Mouse (Mus musculus) cerebellum, adult 9-10 months (tissue): ENCODE results near the gene Tead3.

Experiments
- DNase-seq: peaks from one replicate; pipeline ENCODE4 v3.0.0; 2022

Tead3 gene

DNA sequence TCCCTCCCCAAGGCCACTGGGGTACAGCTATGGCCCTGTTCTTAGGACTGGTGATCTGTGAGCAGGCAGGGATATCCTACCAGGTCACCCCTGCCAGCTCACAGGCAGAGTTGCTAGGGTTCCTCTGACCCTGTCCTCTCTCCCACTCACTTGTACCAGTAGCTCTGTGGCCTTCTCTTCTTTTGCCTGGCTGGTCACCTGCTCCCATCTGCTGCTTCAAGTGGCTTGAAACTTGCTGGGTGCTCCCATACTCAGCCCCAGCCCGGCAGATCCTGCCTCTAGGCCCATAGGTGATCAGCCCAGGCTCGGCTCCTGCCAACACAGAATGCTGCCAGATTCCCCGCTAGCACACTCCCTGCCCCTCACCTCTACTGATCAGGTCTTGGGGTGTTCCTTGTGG, 49.8 kb downstream of the Tead3 start:
- no peak for DNase-seq

DNA sequence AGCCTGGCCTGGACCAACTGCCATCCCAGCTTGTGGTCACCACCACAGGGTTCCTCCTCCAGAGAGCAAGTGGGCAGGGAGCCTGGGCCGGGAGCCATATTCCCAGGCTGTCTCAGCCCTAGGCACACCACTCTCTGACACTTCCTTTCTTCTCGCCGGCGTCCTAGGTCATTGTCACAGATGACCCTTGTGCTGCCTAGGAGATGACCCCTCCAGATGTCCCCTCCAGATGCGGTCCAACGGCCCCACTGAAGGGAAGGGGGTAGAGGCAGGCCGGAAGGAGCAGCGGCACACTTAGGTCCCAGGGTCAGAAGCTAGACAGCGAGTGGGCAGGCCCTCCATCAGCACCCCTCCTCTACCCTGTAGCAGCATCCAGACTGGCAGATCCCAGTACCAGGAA, 50.3 kb downstream of the Tead3 start:
- no peak for DNase-seq

DNA sequence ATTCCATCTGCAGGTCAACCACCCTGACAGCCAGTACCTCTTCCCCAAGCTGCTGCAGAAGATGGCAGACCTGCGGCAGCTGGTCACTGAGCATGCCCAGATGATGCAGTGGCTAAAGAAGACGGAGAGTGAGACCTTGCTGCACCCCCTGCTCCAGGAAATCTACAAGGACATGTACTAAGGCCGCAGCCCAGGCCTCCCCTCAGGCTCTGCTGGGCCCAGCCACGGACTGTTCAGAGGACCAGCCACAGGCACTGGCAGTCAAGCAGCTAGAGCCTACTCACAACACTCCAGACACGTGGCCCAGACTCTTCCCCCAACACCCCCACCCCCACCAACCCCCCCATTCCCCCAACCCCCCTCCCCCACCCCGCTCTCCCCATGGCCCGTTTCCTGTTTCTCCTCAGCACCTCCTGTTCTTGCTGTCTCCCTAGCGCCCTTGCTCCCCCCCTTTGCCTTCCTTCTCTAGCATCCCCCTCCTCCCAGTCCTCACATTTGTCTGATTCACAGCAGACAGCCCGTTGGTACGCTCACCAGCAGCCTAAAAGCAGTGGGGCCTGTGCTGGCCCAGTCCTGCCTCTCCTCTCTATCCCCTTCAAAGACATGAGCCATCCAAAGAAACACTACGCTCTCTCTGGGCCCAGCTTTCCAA, 50.8 kb downstream of the Tead3 start:
- DNase-seq = no peak

DNA sequence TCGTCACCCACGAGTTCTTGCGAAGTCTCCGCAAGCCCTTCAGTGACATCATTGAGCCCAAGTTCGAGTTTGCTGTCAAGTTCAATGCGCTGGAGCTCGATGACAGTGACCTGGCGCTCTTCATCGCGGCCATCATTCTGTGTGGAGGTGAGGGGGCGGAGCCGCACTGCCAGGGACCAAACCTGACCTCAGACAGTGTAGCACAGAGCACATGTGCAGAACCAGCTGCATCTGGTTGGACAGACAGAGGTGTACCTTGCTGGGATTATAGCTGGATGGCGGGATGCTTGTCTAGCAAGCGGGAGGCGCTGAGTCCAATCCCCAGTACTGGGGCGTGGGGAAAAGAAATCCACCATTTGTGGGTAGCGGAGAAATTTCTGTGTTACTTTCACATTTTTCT, 51.7 kb downstream of the Tead3 start:
- no peak for DNase-seq

DNA sequence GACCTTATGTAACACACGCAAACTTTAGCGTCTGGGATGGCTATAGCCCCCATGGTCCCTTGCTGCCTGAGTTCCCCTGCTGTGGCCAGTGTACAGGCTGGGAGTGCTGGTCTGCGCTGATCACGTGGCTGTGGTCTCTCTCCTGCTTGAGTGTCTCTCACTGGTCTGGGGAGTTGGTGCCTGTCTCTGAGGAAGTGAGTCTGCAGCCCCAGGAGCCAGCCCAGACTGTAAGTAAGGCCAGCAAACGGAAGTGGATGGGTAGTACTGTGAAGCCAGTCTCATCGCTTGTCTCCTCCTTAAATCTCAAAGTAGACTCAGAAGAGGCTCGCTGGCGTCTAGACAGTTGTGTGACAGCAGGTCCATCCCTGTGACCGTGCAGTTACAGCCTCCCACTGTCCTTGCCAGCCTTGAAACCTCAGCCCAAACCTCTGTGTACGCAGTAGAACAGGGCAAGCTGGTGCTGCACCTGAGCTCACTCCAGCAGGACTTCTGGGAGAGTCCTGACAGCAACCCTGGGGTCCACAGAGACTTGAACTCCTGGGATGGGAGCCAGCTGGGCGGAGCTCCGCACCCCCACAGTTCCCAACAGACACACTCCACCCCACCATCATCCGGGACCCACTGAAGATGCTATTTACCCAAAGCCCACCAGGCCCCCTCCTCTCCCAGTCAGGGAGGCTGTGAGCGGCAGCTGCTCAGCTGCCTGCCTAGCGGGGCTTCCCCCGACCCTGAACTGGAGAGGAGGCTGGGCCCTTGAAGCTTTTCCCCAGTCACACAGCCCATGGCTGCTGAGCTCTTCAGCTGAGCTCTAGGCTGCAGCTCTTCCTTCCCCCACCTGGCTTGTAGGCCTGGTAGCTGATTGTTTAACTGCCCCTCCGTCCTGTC, 55.9 kb downstream of the Tead3 start:
- DNase-seq = no peak

DNA sequence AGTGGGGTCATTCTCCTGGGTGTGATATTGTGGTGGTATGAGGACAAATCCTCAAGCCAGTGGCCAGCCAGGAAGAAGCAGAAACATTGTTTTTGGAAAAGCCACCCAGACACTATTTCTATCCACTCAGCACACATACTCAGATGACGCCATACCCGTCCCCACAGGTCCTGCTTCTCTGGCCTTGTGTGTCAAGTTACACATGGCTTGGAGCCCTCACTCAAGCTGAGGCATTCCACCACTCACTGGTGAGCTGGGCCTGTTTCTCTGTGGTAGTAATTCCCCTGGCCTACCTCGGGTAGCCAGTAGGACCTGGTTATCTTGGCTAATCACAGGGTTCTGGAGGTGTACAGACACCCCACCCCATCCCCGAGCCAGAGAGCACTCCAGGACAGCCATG, 56.9 kb downstream of the Tead3 start:
- no peak for DNase-seq

DNA sequence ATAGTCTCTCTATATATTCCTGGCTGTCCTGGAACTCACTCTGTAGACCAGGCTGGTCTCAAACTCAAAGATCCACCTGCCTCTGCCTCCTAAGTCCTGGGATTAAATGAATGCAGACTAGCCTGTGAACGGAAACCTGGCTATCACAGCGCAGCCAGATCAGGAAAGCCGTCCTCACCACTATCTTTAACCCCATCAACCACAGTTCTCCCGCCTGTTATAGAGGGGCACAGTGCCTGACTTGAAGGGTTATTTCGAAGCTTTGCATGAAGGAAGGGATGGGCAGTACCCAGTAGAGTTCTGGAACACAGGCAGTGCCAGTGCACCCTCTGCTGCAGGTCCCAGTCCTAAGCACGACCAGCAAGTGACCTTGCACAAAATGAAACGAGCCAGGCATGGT, 59.3 kb downstream of the Tead3 start:
- no peak for DNase-seq

DNA sequence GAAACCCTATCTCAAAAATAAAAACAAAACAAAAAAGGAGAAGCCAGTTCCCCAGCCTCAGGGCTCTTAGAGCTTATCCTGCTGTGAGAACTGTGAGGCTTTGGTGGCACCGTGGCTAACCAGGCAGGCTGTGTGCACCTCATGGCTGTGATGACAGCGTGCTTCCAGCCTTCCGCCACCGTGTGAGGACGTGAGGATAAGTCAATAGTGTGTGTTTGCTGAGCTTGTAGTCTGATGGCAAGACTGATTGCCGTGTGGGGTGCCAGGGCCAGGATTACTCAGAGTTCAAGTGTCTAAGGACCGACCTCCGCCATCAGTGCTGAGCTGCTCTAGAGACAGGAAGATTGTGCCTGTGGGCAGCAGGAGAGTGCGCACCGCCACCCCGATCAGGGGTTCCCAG, 59.9 kb downstream of the Tead3 start:
- no peak for DNase-seq

DNA sequence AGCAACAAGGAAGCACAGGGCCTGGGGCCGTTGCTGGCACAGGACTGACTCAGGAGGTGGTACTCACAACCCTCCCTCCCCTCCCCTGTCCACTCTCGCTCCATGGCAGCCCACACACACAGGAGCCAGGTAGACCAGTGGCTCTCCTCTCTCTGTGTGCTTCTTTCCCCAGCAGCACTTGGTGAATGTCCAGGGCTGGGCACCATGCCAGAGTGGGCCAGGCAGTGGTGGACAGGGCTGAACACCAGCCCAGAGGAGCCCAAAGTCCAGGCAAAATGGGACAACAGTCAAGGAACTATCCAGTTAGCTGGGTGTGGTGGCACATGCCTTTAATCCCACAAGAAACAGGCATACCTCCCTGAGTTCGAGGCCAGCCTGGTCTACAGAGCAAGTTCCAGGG, 60.4 kb downstream of the Tead3 start:
- DNase-seq = no peak

DNA sequence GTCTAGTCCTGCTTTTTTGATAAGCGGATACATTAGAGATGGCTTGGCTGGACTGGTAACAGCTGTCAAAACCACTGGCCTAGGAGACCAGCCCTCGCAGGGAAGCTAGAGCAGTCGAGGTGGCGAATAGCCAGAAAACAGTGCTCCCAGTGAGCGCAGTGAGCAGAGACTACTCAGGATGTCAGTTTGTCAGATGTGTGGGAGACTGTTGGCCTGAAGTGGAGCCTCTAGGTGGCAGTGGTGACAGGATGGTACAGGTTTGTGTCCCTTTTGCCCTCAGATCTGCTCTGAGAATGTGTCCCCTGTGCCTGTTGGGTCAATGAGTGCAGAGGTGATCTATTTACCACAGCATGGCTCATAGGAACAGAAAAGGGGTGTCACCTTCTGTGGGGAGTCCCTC, 62.6 kb downstream of the Tead3 start:
- DNase-seq = no peak

DNA sequence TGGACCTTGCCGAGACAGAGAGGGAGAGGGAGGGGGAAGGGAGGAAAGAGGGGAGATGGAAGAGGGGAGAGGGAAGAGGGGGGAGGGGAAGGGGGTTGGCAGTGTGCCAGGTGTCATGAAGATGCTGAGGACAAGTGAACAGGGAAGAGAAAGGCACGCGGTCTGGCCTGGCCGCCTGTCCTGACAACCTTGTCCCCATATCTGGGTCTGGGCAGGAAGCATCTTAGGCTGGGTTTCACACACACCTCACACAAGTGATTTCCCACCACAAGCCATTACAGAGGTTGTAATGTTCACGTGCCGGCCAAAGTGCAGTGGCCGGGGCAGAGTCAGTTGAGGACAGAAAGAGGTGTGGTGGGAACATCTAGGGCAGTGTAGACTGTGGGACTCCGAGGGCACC, 63.0 kb downstream of the Tead3 start:
- DNase-seq = no peak

DNA sequence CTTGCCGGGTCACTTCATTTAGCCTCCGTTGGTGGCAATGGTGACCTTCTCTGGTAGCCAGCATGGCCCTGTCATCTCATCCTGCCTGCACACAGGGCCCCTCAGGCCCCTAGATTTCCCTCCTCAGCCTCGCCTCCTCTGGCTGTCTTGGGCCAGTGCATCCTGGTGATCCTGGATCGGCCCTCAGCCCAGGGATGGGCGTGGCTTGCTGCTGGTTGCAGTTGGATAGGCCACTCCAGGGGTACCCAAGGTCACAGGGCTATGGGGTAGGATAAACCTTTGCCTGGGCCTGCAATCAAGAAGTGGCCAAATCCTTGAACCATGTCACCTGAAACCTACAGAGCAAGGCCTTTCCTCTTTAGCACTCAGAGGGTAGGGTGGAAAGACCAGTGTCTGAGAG, 63.7 kb downstream of the Tead3 start:
- DNase-seq = no peak

DNA sequence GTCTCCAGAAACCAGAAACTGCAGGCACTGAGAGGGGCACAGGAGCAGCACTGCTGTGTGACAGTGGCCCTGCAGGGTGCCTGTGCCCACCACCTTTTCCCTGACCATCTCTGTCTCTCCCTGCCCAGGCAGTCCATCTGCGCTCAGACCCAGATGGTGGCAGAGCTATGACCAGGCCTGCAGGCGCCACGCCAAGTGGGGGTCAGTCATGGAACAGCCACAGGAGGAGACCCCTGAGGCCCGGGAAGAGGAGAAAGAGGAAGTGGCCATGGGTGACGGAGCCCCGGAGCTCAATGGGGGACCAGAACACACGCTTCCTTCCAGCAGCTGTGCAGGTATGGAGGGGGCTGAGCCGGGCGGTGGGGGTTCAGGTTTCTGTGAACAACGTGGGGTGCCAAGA, 64.5 kb downstream of the Tead3 start:
- no peak for DNase-seq

DNA sequence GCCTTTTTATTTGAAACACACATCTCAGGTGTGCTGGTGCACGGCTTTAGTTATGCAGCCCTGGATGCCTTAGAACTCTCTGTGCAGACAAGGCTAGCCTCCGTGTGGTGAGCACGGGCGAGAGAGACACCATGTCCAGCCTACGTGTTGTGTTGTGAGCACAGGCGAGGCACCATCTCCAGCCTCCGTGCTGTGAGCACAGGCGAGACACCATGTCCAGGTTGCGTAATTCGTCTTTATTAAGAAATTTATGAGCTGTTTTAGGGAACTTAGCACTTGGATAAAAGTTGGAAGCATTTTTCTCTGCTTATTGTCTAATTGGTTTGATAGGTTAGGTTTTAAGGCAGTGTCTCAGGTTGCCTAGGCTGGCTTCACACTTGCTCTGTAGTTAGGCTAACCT, 67.4 kb downstream of the Tead3 start:
- no peak for DNase-seq

DNA sequence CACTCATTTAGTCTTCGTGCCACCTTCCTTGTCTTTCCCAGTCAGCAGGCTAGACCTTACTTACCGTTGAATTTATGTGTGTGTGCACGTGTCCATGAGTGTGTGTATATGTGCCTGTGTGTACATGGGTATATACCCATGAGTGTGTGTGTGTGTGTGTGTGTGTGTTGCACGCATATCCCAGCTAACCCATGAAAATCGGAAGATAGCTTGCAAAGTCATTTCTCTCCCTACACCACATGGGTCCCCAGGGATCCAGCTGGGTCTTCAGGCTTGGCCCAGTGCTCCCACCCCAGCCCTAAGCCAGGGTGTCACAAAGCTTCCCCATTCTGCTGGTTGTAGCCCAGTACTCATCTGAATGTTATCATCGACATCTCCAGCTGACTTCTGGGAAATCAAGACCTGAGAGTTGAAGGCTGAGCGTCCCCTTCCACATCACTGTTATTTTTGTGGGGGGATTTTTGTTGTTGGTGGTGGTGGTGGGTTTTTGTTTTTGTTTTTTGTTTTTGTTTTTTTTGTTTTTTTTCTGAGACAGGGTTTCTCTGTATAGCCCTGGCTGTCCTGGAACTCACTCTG, 68.7 kb downstream of the Tead3 start:
- DNase-seq = no peak
